Mouse (Mus musculus): Measurements from ENCODE around the gene Fras1. TPM values are rescaled to one million over a fixed set of nuclear protein-coding genes. Genes with fewer than 3 reads are reported as not detected.

Fras1 gene
- total RNA-seq, 2 experiments from 2014 or later: 11.6 to 12.4 TPM

- DNase-seq (ENCODE audit: low spot score in 2 of 2): no peak
- Histone ChIP-seq H3K4me3 (no peak overlapping the region), H3K27ac (no peak overlapping the region)
- no peak for TF ChIP-seq CTCF (conservative IDR thresholded peaks at IDR 0.05)
Observed at GRCm38 (mm10) chr5:96421550-96421949, 47.8 kb downstream of the Fras1 start.

- no peak for DNase-seq (ENCODE audit: low spot score in 2 of 2)
- no peak overlapping the region for H3K27ac ChIP-seq
- H3K4me3 ChIP-seq: no peak overlapping the region
- no peak for TF ChIP-seq CTCF (conservative IDR thresholded peaks at IDR 0.05)
Observed at GRCm38 (mm10) chr5:96422716-96423115, 49.0 kb downstream of the Fras1 start.

GRCm38 (mm10) chr5:96425391-96425790 lies 51.6 kb downstream of the Fras1 start:
- DNase-seq (ENCODE audit: low spot score in 2 of 2): no peak
- TF ChIP-seq CTCF (conservative IDR thresholded peaks at IDR 0.05): no peak
- H3K4me3 ChIP-seq: no peak overlapping the region
- no peak overlapping the region for H3K27ac ChIP-seq

- no peak overlapping the region for H3K27ac ChIP-seq
- TF ChIP-seq CTCF (conservative IDR thresholded peaks at IDR 0.05): no peak
- H3K4me3 ChIP-seq: no peak overlapping the region
- DNase-seq (ENCODE audit: low spot score in 2 of 2): no peak
Observed at GRCm38 (mm10) chr5:96429532-96430141, 55.9 kb downstream of the Fras1 start.

- no peak for DNase-seq (ENCODE audit: low spot score in 2 of 2)
- Histone ChIP-seq H3K27ac (no peak overlapping the region), H3K4me3 (no peak overlapping the region)
- no peak for TF ChIP-seq CTCF (conservative IDR thresholded peaks at IDR 0.05)
Observed at GRCm38 (mm10) chr5:96437870-96438269, 64.1 kb downstream of the Fras1 start.

- H3K27ac ChIP-seq: no peak overlapping the region
- no peak for DNase-seq (ENCODE audit: low spot score in 2 of 2)
- no peak for TF ChIP-seq CTCF (conservative IDR thresholded peaks at IDR 0.05)
- no peak overlapping the region for H3K4me3 ChIP-seq
Observed at GRCm38 (mm10) chr5:96439811-96440210, 66.1 kb downstream of the Fras1 start.

GRCm38 (mm10) chr5:96447460-96447859 lies 73.7 kb downstream of the Fras1 start:
- H3K27ac ChIP-seq: no peak overlapping the region
- DNase-seq (ENCODE audit: low spot score in 2 of 2): no peak
- no peak overlapping the region for H3K4me3 ChIP-seq
- TF ChIP-seq CTCF (conservative IDR thresholded peaks at IDR 0.05): no peak

GRCm38 (mm10) chr5:96452027-96452426 lies 78.3 kb downstream of the Fras1 start:
- DNase-seq (ENCODE audit: low spot score in 2 of 2): no peak
- H3K4me3 ChIP-seq: no peak overlapping the region
- H3K27ac ChIP-seq: no peak overlapping the region
- no peak for TF ChIP-seq CTCF (conservative IDR thresholded peaks at IDR 0.05)

- TF ChIP-seq CTCF (conservative IDR thresholded peaks at IDR 0.05): no peak
- no peak overlapping the region for H3K4me3 ChIP-seq
- H3K27ac ChIP-seq: no peak overlapping the region
- no peak for DNase-seq (ENCODE audit: low spot score in 2 of 2)
Observed at GRCm38 (mm10) chr5:96453386-96453785, 79.6 kb downstream of the Fras1 start.

- Histone ChIP-seq H3K27ac (no peak overlapping the region), H3K4me3 (no peak overlapping the region)
- no peak for TF ChIP-seq CTCF (conservative IDR thresholded peaks at IDR 0.05)
- no peak for DNase-seq (ENCODE audit: low spot score in 2 of 2)
Observed at GRCm38 (mm10) chr5:96454422-96454821, 80.7 kb downstream of the Fras1 start.

GRCm38 (mm10) chr5:96455241-96455640 lies 81.5 kb downstream of the Fras1 start:
- TF ChIP-seq CTCF (conservative IDR thresholded peaks at IDR 0.05): no peak
- DNase-seq (ENCODE audit: low spot score in 2 of 2): no peak
- Histone ChIP-seq H3K27ac (no peak overlapping the region), H3K4me3 (no peak overlapping the region)

- peak overlapping the region; percentile 83 for H3K27ac ChIP-seq
- no peak overlapping the region for H3K4me3 ChIP-seq
- TF ChIP-seq CTCF (conservative IDR thresholded peaks at IDR 0.05): no peak
- peak; percentile 27 to 39 for DNase-seq (ENCODE audit: low spot score in 2 of 2)
Observed at GRCm38 (mm10) chr5:96457436-96457958, 83.7 kb downstream of the Fras1 start.

GRCm38 (mm10) chr5:96459605-96460004 lies 85.8 kb downstream of the Fras1 start:
- H3K27ac ChIP-seq: no peak overlapping the region
- no peak for TF ChIP-seq CTCF (conservative IDR thresholded peaks at IDR 0.05)
- no peak for DNase-seq (ENCODE audit: low spot score in 2 of 2)
- no peak overlapping the region for H3K4me3 ChIP-seq

GRCm38 (mm10) chr5:96462197-96462596 lies 88.4 kb downstream of the Fras1 start:
- no peak for DNase-seq (ENCODE audit: low spot score in 2 of 2)
- TF ChIP-seq CTCF (conservative IDR thresholded peaks at IDR 0.05): no peak
- Histone ChIP-seq H3K27ac (no peak overlapping the region), H3K4me3 (no peak overlapping the region)
